Mouse (Mus musculus): ENCODE measurements around the gene Cd59b.

DNA sequence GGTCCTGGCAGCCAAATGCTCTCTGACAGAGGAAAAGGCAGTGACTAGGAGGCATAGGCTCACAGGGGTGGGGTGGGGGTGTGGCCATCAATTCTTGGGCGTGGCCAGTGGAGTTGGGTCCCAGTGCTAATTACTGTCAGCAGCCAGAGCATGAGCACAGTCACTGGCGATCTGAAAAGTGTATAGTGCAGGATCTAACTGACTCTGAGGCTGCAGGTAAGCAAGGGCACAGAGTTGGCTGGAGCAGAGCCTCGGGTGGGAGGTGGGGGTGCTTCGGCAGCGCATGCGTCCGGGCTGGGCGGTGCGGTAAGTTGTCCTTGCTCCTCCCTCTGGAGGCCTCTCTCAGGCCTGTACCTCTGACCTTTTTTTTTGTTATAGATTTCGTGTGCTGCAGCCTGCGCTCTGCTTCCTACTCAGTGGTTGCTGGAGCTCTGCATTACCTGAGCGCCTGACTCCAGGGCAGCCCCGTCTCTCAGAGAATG lies at the start of gene Cd59b:
- TF ChIP-seq CTCF (conservative IDR thresholded peaks at IDR 0.05; ENCODE audit: insufficient read depth, insufficient read length, low read depth, low read length) = no peak
- no peak for TF ChIP-seq POLR2A (IDR thresholded peaks at IDR 0.05; ENCODE audit: low read depth, low read length)
